Mouse (Mus musculus): Measurements from ENCODE around the gene Fbxo33.

Fbxo33 gene

DNA sequence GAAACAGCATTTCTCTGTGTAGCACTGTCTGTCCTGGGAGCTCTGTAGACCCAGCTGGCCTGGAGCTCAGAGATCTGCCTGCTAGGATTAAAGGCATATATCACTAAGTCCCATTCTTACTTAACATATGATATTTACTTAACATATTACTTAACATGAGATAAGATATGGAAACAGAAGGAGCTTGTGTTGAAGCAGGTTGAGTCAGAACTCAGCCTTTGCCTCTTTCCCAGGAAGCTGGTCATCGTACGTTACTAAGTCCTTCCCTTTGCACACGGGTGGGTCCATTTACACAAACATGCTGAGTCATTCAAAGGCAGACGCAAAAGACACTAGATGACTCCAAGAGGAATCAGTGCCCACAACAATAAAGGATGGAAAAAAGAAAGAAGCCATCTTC is 20.8 kb downstream of the Fbxo33 start:
- DNase-seq (ENCODE audit: low spot score), result no peak

DNA sequence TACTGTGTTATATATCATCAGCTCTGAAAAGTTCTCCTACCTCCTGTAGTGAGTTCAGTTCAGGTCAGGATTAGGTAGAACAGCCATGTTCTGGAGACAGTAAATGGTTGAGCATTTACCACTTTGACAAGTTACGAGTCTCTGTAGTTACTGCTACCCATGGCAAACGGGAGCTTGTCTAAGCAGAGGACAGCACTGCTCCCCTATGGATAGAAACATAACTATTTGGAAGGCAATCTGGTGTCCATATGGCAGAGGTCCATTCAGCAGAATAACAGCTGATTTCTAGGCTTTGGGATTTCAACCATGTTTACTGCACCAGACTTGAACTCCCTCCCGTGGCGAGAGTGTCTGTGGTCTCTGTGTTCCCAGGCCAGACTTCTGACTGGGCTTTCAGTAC is 23.6 kb downstream of the Fbxo33 start:
- no peak for DNase-seq (ENCODE audit: low spot score)

DNA sequence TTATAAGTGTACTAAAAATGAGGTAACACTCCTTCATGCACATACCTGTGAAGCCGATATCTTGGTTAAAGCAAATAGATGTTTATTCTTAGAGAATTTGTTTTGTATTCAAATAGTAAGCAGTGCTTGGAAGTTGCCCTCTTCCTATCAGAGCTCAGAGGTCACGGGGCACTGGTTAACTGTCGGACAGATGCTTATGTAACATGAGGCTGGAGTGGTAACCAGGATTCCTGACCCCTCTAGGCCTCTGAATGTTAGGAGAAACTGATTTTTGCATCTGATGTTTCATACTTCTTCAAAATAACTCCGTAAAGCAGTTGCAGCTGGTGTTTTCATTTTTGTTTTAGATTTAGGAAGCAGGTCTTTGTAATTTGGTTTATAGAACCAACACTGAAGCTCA is 24.5 kb downstream of the Fbxo33 start:
- no peak for DNase-seq (ENCODE audit: low spot score)

DNA sequence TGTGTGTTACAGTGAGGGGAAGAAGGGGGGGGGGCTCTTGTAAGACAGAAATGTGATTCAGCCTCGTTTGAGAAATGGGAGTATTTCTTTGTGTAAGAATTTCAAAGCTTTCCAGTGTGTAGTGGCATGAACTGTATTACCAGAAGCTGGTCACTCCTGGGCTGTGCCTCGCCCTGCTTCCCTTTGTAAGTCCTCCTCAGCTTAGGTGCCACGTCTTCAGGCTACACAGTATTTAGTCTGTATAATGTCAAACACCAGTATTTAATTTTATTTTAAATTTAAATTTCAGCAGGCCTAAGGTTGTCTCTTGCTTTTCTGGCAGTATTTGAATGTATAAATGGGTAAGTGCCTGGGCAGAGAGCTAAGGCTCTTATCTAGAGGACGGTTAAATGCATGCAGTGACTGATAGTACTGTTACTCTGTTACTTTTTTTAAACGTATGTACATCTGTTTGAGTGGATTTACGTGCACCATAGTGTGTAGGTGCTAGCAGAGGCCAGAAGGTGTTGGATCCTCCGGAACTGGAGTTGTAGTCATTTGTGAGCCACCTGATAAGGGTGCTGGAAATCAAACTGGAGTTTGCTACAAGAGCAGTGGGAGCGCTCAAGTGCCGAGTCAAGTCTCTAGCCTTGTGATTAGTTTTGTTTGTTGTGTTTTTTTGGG is 25.1 kb downstream of the Fbxo33 start:
- no peak for DNase-seq (ENCODE audit: low spot score)

DNA sequence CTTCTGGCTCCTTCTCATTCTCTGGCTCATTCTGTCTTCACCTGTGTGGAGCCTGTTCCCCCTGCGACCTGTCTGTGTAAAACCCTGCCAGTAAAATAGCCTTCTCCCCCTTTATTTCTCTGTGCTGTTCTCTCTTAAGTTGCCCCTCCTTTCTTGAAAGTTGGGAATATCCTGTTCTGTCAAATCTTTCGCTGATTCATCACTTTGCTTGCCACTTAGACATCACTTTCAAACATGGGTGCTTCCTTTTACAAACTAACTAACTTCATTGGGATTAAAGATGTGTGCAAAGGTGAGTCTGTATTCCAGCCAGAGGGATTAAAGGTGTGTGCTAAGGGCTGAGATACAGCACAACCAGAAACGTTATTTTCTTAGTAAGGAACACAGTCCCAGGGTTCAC is 25.9 kb downstream of the Fbxo33 start:
- no peak for DNase-seq (ENCODE audit: low spot score)

DNA sequence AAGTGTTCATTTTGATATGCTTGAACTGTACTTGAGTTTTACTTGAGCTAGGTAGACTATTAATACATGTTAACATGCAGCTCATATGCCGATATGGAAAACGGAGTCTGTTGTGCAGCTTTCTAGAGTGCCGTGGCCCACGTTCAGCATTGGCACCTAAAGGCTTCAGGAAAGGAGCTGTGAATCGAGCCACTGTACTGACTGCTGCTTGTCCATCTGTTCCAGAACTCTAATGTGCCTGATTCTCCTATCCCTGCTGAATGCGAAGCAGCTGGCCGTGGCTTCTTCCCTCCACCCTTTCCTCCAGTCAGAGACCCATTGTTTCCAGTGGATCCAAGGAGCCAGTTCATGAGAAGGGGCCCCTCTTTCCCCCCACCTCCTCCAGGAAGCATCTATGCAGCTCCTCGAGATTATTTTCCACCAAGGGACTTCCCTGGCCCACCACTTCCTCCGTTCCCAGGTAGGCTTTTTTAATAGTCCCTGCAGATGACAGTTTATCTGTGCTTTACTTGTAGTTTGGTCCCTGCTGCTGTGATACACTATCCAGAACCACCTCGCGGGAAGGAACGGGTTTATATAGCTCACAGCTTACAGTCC is 31.3 kb downstream of the Fbxo33 start:
- no peak for DNase-seq (ENCODE audit: low spot score)

DNA sequence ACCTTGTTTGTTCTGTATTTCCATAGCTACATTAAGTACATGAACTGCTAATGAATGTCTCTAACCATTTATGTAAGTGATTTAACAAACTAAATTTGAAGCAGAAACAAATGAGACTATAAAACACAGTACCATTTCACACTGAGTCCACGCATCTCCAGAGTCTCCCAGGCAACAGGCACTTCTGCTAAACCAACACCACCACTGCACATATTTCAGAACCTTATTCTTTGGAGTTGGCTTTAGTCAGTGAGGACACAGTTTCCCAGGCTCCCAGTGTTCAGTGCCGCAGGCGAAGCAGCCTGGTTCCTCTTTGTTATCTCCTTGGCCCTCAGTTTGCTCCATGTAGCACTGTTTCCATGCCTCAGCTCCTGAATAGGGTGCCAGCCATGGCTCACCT is 41.7 kb downstream of the Fbxo33 start:
- DNase-seq (ENCODE audit: low spot score), result no peak

DNA sequence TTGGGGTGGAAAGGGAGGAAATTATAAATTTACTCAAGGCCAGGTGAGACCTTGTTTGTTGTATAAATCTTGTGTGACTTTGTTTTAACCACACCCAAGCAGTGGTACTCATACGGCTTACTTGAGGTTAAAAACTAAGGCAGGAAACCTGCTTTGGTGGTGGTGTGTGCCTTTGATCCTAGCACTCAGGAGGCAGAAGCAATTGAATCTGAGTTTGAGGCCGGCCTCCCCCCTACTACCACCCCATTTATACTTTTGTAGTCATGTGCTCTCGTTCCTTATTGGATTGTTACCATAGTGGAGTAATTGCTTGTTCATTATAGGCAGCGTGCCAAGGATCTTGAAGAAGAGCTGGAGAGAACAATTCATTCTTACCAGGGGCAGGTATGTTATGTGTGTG is 49.6 kb downstream of the Fbxo33 start:
- DNase-seq (ENCODE audit: low spot score), result no peak

DNA sequence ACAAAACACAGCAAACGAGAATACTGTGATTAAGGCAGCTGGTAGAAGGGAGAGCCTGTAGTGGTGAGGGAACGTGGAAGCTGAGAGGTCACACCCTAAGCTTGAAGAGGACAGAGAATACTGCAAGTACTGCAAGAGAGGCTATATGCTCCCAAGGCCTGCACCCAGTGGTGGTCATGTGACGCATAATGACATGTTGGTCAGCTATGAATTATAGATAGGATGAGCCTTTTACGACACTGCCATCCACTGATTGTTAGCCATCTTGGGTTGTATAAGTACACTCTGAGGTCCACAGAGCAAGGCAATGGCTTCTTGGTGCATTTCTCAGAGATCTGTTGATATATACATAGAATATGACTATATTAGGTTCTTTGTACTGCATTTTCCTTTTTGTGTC is 53.0 kb downstream of the Fbxo33 start:
- DNase-seq (ENCODE audit: low spot score), result no peak

DNA sequence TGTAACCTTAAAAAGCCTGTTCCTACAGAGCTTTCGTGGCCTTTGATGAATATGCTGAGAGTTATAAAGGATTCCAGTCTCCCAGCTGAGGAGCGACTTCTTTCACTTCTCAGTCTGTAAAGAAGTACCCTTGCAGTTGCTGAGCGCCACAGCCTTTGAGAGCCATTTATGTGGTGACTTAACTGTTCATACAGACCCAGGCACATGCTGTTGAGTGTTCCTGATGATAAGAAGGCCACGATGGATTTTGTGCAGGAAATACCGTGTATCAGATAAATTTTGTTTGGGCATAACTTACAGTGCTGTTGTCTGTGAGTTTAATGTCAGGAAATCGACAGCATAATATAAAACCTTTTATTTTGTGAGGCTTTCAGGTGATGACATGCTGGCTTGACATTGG is 55.0 kb downstream of the Fbxo33 start:
- no peak for DNase-seq (ENCODE audit: low spot score)

DNA sequence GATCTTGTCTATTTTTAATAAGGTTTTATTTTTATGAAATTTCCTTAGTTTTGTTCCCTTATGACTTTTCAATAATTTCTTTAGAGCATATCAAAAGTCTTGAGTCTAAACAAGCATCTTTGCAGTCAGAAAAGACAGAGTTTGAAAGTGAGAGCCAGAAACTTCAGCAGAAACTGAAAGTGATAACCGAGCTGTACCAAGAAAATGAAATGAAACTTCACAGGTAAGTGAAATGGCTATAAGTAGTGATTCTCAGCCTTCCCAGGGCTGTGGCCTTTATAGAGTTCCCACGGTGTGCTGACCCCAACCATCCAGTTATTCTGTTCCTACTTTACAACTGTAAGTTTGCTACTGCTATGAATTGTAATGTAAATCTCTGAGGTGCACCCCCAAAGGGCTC is 56.7 kb downstream of the Fbxo33 start:
- no peak for DNase-seq (ENCODE audit: low spot score)

DNA sequence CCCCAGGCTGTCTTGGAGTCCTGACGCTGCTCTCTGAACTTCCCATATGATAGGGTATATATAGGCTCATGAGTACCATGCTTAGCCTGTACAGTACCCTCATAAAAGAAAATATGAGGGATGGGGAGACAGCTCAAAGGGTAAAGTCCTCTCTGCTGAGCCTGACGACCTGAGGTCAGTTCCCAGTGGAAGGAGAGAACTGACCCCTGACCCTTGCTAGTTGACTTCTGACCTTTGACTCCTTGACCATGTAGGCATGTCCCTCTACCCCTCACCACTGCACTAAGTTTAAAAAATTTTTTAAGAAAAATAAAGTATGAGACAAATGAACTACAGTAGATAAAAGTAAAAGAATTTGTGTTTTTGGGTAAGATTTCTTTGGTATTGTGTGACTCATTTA is 58.4 kb downstream of the Fbxo33 start:
- DNase-seq (ENCODE audit: low spot score), result no peak
